Mouse (Mus musculus) heart, adult 9 months (tissue): Measurements from ENCODE around the gene Rapgef5.
"Not testable (repeated sequence)": the region's sequence is repeated elsewhere in the genome, so short reads cannot be mapped to it uniquely, and the experiment has no call there.

Source experiments
- DNase-seq, 2 experiments: peaks; one replicate each; pipeline ENCODE4 v3.0.0; 2022; ENCODE audit warnings: low spot score in 2 of 2

Gene Rapgef5

GRCm38 (mm10) chr12:117763247-117763646, 247.0 kb downstream of the Rapgef5 start:
- DNase-seq = peak; percentile 37 to 44

- DNase-seq = peak; percentile 67 to 81
Observed at GRCm38 (mm10) chr12:117764839-117765238, 248.6 kb downstream of the Rapgef5 start.

DNA sequence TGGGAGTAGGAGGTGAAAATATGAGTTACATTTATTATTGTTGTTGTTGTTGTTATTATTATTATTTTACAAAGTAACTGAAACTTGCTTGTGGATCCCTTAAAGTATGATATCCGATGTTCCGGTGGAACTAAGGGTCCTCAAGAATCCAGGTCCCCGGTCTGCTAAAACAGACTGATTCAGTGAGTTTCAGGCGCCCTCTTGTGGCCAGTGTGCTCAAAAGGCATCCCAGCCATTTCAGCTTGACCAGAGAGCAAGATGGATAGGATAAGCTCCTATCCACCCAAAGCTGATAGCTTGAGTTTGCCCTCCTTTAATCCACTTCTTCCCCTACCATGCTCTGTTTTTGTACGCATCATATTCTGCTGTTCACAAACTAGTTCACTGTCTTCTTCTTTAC, 252.8 kb downstream of the Rapgef5 start:
- DNase-seq = peak in 1 of 2 experiments; percentile 44

- DNase-seq = no peak
Observed at GRCm38 (mm10) chr12:117770211-117770610, 253.9 kb downstream of the Rapgef5 start.

GRCm38 (mm10) chr12:117771156-117771555, 254.9 kb downstream of the Rapgef5 start:
- DNase-seq = no peak

DNA sequence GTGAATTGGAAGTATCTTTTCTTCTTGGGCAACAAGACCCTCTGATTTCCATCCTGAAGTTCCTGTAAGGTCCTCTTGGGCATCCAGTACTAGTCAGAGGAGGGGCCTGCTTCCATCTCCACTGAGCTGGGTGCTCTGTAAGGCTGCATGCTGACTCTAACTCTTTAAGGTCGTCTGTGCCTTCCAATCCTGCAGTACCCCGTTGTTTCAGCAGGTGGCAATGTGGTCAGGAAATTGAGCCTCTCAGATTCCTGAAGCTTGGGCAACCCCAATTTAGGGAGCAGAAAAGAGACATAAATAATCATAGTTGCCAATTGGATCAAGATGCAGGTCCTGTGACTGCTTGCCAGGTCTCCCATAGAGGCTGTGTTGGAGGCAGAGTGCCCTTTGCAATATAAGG, 256.4 kb downstream of the Rapgef5 start:
- DNase-seq = peak in 1 of 2 experiments; percentile 21

DNA sequence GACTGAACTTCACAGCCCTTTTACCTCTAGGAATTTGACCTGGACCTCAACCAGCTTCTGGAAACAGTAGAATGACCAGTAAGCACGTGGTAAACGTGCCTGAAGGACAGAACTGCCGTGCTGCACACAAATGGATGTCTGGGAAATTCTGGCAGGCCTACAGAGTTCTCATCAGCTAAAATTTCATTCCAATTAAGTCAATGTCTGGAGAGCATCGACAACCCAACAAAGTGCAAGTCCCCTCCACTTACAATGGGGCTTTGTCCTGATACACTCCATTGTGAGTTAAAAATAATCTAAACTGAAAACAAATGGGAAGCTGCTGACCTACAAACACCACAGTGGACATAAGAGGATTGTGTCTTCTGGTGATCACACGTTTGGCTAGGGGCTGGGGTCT, 260.6 kb downstream of the Rapgef5 start:
- no peak for DNase-seq

- no peak for DNase-seq
Observed at GRCm38 (mm10) chr12:117781360-117781759, 265.1 kb downstream of the Rapgef5 start.

GRCm38 (mm10) chr12:117783426-117783825, 267.1 kb downstream of the Rapgef5 start:
- DNase-seq = no peak

GRCm38 (mm10) chr12:117786621-117787020, 270.3 kb downstream of the Rapgef5 start:
- no peak for DNase-seq

DNA sequence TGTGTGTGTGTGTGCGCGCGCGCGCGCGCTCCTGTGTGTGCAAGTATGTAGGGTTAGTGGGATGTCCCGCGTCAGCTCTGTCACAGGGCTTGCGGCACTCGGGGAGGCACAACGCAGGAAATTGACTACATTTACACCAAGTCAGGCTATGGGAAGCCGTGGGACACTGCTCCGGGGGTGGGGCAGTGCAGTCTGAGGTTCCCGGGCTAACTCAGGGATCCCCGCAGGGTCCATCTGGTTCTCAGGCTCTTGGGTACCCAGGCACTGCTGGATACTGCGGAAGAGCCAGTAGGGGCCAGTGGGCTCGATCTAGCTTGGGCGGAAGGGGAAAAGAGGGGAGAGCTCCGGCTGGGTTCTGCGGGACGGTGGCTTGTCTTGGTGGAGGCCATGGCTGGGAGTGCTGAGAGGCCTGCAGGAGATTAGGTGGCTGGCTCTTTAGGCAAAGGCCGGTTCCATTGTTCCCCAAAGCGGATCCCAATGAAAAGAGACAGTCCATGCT, 272.3 kb downstream of the Rapgef5 start:
- DNase-seq = no peak

DNA sequence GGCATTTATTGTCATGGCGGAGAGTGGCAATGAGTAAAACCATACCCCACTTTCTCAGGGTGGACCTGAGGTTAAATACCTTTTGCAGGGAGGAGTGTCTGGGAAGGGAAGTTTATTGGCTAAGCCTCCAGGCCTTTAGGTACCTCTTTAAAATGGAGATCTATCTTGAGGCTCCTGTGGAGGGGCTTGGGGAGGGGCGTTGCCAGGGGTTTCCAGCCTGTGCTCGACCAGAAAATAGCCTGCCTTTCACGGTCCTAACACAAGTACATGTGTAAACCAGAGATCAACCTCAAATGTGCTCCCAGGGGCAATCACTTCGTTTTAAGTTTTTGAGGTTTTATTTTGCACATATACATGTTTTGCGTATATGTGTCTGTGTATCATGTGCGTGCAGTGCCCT, 272.7 kb downstream of the Rapgef5 start:
- no peak for DNase-seq

DNA sequence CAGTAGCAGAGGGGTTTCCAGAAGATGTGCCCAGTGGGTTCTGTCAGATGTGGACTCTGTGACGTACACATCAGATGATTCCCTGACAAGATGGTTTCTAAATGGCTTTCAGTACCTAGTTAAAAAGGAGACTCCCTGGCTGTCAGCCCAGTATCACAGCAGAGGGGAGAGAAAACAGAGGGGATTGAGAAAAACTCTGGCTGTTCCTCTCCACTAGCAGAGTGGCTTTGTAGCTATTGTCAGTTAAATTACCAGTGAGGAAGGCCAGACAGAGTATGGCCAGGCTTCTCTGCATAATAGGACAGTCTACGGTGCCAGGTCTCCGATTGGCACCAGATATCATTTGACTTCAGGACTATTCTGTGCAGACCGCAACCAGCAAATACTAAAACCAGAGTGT, 279.0 kb downstream of the Rapgef5 start:
- no peak for DNase-seq

GRCm38 (mm10) chr12:117803989-117804388, 287.7 kb downstream of the Rapgef5 start, which contains the start of gene Cdca7l:
Cdca7l (plus strand) TSS chr12:117804289.
- DNase-seq = not testable (repeated sequence)

DNA sequence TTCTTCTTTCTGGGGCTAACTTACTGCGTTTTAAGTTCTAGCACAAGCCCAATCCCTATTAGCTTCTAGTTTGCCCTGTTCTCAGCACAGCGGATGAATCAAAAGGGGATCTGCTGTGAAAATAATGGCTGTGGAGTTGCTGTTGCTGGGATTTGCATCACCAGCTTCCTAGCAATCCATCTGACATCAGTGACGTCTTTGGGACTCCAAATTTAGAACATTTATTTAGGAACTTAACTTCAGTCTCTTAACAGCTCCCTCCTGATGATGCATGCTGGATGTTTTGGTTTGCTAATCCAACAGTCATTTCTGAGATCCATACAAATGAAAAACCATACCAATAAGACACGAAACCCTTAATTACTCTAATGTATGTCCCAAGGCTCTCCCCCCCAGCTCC, 289.3 kb downstream of the Rapgef5 start:
- no peak for DNase-seq

GRCm38 (mm10) chr12:117806007-117806451, 289.8 kb downstream of the Rapgef5 start:
- no peak for DNase-seq

DNA sequence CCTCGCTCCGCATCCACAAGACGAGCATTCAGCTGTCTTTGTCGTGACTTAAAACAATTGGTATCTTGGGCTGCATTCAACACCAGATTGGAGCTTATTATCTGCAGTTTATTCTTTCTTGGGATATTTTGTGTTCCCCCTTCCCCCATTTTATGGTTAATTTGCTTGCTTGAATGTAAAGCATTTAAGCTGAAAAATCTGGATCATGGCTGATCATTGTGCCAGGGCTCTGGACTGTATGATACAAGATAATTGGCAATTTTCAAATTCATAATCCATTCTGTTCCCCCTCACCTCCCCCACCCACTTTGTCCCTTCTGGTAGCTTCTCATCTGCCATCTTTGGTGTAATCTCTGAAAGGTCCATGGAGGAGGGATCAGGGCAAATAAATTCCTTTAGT, 290.2 kb downstream of the Rapgef5 start:
- no peak for DNase-seq

- DNase-seq = no peak
Observed at GRCm38 (mm10) chr12:117807637-117808036, 291.4 kb downstream of the Rapgef5 start.

GRCm38 (mm10) chr12:117808355-117809326, 292.4 kb downstream of the Rapgef5 start:
- DNase-seq = no peak
